ENCODE assay signal across 1 mouse cellular context in genomic region chr7:29336795-29337319, GRCm38 (mm10).
TF ChIP-seq lines count a peak whose summit lies in the region.

No protein-coding gene starts in this region.

TF ChIP-seq in MEL, 35 proteins besides CTCF, POLR2A, EP300 and RAD21:
- TF ChIP-seq MAX (IDR thresholded peaks at IDR 0.05; ENCODE audit: low read length): no peak
- TF ChIP-seq SMC3 (IDR thresholded peaks at IDR 0.05; ENCODE audit: low read depth, low read length): peak; percentile 32; the same call in 1 of the 2 replicates
- no peak for TF ChIP-seq TCF12 (IDR thresholded peaks at IDR 0.05; ENCODE audit: low read depth, low read length)
- 0 out of 2 replicates have a peak, but pooled peaks have one; percentile 38 for TF ChIP-seq MAZ (IDR thresholded peaks at IDR 0.05; ENCODE audit: low read depth, low read length)
